Mouse (Mus musculus): ENCODE measurements around the gene Stxbp4. TPM values are rescaled to one million over a fixed set of nuclear protein-coding genes. Genes with fewer than 3 reads are reported as not detected.

The Stxbp4 gene
- polyA plus RNA-seq, 1 experiment from 2014 or later: 20.8 TPM

- H3K27ac ChIP-seq (replicated peaks): peak overlapping the region; percentile 92
- peak overlapping the region; percentile 50 for H3K4me2 ChIP-seq (replicated peaks)
- H3K9me3 ChIP-seq: no peaks in the 10 kb centered on the region
- peaks cover 26% of the 10 kb centered on the region for H3K4me1 ChIP-seq
- WGBS: under 1% methylated on average over 54 of the region's 54 CpGs
- peak overlapping the region; percentile 98 for H3K9ac ChIP-seq (replicated peaks)
- ATAC-seq (replicated peaks): peak; percentile 32
- H3K27me3 ChIP-seq: no peaks in the 10 kb centered on the region
- H3K4me3 ChIP-seq: peak overlapping the region; percentile 89
- peaks cover 14% of the 10 kb centered on the region for H3K36me3 ChIP-seq
Measured at GRCm38 (mm10) chr11:90638312-90638830, 487 bp upstream of the Stxbp4 start.

DNA sequence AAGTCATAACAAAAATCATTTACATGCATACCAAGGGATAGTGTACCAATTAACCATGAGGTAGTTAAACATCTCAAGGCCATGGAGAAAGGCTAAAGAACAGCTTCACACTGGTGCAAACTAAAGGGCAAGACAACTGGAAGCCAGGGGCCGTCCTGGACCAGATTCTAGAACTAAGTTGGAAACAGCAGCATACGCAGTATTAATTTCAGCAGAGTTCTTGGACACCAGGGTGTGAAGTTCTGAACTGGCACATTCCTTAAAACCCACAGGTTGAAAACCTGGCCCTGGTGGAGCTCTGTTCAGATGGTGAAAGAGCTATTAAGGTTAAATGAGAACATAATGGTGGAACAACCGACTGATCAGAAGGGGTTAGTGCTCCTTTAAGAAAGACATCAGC, 3.2 kb downstream of the Stxbp4 start:
- H3K4me3 ChIP-seq: no peak overlapping the region
- no peaks in the 10 kb centered on the region for H3K27me3 ChIP-seq
- WGBS: 83% methylated on average over 3 of the region's 3 CpGs
- H3K36me3 ChIP-seq: no peaks in the 10 kb centered on the region
- peaks cover 14% of the 10 kb centered on the region for H3K4me1 ChIP-seq
- ATAC-seq (replicated peaks): no peak
- no peak overlapping the region for H3K4me2 ChIP-seq (replicated peaks)
- H3K9me3 ChIP-seq: no peaks in the 10 kb centered on the region
- no peak overlapping the region for H3K27ac ChIP-seq (replicated peaks)
- no peak overlapping the region for H3K9ac ChIP-seq (replicated peaks)

DNA sequence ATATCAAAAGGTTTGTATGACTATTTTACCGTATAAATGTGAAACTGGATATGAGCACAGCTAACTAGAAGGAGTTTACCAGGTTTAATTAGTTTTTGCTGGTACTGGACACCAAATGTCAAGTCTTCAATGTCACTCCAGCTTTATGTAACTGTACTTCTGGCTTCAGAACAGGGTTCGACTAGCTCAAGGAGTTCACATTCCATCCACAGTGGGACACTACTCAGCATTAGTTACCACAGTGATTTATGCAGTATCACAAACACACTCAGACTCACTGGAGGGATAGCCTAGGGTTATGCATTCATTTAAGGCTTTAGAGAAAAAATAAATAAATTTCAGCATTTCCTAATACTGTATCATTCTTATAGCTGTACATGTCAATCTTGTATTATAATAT, 5.4 kb downstream of the Stxbp4 start:
- whole genome bisulfite sequencing: 84% methylated on average over 2 of the region's 2 CpGs
- no peak overlapping the region for H3K27ac ChIP-seq (replicated peaks)
- H3K9ac ChIP-seq (replicated peaks): no peak overlapping the region
- H3K36me3 ChIP-seq: no peaks in the 10 kb centered on the region
- no peak overlapping the region for H3K4me2 ChIP-seq (replicated peaks)
- ATAC-seq (replicated peaks): no peak
- peaks cover 8% of the 10 kb centered on the region for H3K4me1 ChIP-seq
- H3K9me3 ChIP-seq: no peaks in the 10 kb centered on the region
- no peak overlapping the region for H3K4me3 ChIP-seq
- H3K27me3 ChIP-seq: no peaks in the 10 kb centered on the region

DNA sequence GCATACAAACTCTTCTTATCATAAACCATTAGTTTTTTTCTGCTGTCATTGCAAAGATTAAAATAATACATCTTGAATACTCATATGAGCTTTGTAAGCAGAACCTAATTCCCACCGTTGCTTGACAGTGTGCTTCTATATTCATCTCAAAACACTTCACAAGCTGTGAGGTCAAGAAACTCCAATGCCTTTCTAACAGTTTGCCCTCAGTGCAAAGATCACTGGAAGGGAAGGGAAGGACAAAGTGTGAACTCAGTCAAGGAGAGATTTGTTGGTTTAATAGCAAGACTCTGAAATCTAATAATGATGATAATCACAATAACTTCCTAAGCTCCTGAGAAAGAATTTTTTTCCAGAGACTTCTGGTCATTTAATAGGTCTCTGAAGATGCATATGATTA, 10.1 kb downstream of the Stxbp4 start:
- ATAC-seq (replicated peaks): no peak
- 91% methylated on average over 1 of the region's 1 CpGs for WGBS
- no peak overlapping the region for H3K27ac ChIP-seq (replicated peaks)
- H3K4me2 ChIP-seq (replicated peaks): no peak overlapping the region
- H3K4me3 ChIP-seq: no peak overlapping the region
- H3K9me3 ChIP-seq: no peaks in the 10 kb centered on the region
- no peaks in the 10 kb centered on the region for H3K27me3 ChIP-seq
- no peak overlapping the region for H3K9ac ChIP-seq (replicated peaks)
- H3K36me3 ChIP-seq: no peaks in the 10 kb centered on the region
- no peaks in the 10 kb centered on the region for H3K4me1 ChIP-seq

- WGBS: 94% methylated on average over 1 of the region's 1 CpGs
- Histone ChIP-seq H3K4me3 (no peak overlapping the region), H3K4me2 (replicated peaks) (no peak overlapping the region), H3K9me3 (no peaks in the 10 kb centered on the region), H3K36me3 (0 out of 2 replicates have a peak, but pooled peaks cover 2% of the 10 kb centered on the region), H3K27ac (replicated peaks) (no peak overlapping the region), H3K27me3 (no peaks in the 10 kb centered on the region), H3K4me1 (no peaks in the 10 kb centered on the region), H3K9ac (replicated peaks) (no peak overlapping the region)
- no peak for ATAC-seq (replicated peaks)
Measured at GRCm38 (mm10) chr11:90625174-90625573, 12.7 kb downstream of the Stxbp4 start.

GRCm38 (mm10) chr11:90623477-90623876, 14.4 kb downstream of the Stxbp4 start:
- H3K27me3 ChIP-seq: no peaks in the 10 kb centered on the region
- H3K36me3 ChIP-seq: 0 out of 2 replicates have a peak, but pooled peaks cover 2% of the 10 kb centered on the region
- no peak overlapping the region for H3K9ac ChIP-seq (replicated peaks)
- no peaks in the 10 kb centered on the region for H3K4me1 ChIP-seq
- no peak overlapping the region for H3K4me2 ChIP-seq (replicated peaks)
- WGBS: 53% methylated on average over 6 of the region's 6 CpGs
- H3K4me3 ChIP-seq: no peak overlapping the region
- ATAC-seq (replicated peaks): no peak
- no peak overlapping the region for H3K27ac ChIP-seq (replicated peaks)
- no peaks in the 10 kb centered on the region for H3K9me3 ChIP-seq

- Histone ChIP-seq H3K9me3 (no peaks in the 10 kb centered on the region), H3K27ac (replicated peaks) (no peak overlapping the region), H3K4me3 (no peak overlapping the region), H3K4me1 (no peaks in the 10 kb centered on the region), H3K4me2 (replicated peaks) (no peak overlapping the region), H3K36me3 (0 out of 2 replicates have a peak, but pooled peaks cover 6% of the 10 kb centered on the region), H3K9ac (replicated peaks) (no peak overlapping the region), H3K27me3 (no peaks in the 10 kb centered on the region)
- ATAC-seq (replicated peaks): no peak
- 90% methylated on average over 7 of the region's 7 CpGs for WGBS
Measured at GRCm38 (mm10) chr11:90622500-90622899, 15.4 kb downstream of the Stxbp4 start.

DNA sequence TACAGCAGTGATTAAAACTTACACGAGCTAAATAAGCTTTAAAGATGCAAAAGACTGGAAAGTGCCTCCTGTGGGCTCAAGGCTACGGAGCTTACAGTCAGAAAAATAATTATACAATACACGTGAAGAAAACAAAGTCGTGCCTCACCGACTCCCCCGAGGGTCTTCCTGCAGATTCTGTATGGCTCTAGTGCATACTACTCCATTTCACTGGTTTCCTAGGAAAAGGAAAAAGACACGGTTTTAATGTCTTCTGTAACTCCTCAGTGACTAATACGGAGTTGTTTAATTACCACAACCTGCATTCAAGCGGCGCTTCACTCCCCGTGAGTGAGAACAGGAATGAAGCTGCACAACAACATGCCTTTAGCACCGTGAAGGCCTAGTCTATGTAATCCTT, 15.8 kb downstream of the Stxbp4 start:
- Histone ChIP-seq H3K9me3 (no peaks in the 10 kb centered on the region), H3K4me3 (no peak overlapping the region), H3K36me3 (0 out of 2 replicates have a peak, but pooled peaks cover 6% of the 10 kb centered on the region), H3K4me1 (no peaks in the 10 kb centered on the region), H3K27ac (replicated peaks) (no peak overlapping the region), H3K9ac (replicated peaks) (no peak overlapping the region), H3K4me2 (replicated peaks) (no peak overlapping the region), H3K27me3 (no peaks in the 10 kb centered on the region)
- ATAC-seq (replicated peaks): no peak
- 85% methylated on average over 12 of the region's 12 CpGs for WGBS

DNA sequence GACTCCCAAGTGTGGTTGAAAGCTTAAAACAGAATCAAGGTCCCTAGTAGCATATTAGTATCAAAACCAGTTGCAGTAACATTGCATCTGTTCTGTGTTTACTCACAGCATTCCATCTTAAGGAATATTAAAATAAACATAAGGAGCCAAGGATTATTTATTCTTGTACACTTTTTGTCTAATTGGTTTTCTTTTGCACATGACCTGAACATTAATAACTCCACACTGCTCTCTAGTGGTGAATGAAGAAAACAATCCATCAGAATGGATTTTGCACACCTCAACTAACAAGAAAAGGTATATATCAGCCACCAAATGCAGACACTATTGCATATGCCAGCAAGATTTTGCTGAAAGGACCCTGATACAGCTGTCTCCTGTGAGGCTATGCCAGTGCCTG, 21.5 kb downstream of the Stxbp4 start:
- no peak overlapping the region for H3K27ac ChIP-seq (replicated peaks)
- 0 out of 2 replicates have a peak, but pooled peaks cover 6% of the 10 kb centered on the region for H3K36me3 ChIP-seq
- no peaks in the 10 kb centered on the region for H3K4me1 ChIP-seq
- H3K4me3 ChIP-seq: no peak overlapping the region
- H3K9ac ChIP-seq (replicated peaks): no peak overlapping the region
- H3K27me3 ChIP-seq: no peaks in the 10 kb centered on the region
- no peaks in the 10 kb centered on the region for H3K9me3 ChIP-seq
- H3K4me2 ChIP-seq (replicated peaks): no peak overlapping the region
- ATAC-seq (replicated peaks): no peak

DNA sequence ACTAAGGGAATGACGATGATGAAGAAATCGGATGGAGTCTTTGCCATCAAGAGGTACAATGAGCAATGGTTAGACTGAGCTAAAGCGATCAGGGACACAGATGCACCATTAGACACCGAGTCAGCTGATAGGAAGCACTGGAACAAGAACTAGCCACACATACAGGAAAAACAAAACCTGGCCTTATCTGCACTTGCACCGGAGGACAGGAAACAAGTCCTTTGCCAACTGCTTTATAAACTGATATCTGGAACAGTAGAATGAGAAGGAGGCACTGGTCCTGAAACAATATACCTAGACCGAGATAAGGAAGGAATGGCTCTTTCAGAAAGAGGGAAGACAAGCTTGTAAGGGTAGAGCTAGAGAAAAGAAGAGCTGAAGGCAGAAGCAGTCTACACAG, 23.1 kb downstream of the Stxbp4 start:
- Histone ChIP-seq H3K27ac (replicated peaks) (no peak overlapping the region), H3K4me1 (no peaks in the 10 kb centered on the region), H3K9ac (replicated peaks) (no peak overlapping the region), H3K4me2 (replicated peaks) (no peak overlapping the region), H3K9me3 (no peaks in the 10 kb centered on the region), H3K27me3 (no peaks in the 10 kb centered on the region), H3K4me3 (no peak overlapping the region), H3K36me3 (0 out of 2 replicates have a peak, but pooled peaks cover 4% of the 10 kb centered on the region)
- WGBS: 90% methylated on average over 6 of the region's 6 CpGs
- no peak for ATAC-seq (replicated peaks)

GRCm38 (mm10) chr11:90612118-90612517, 25.8 kb downstream of the Stxbp4 start:
- Histone ChIP-seq H3K9ac (replicated peaks) (no peak overlapping the region), H3K9me3 (no peaks in the 10 kb centered on the region), H3K27me3 (no peaks in the 10 kb centered on the region), H3K4me2 (replicated peaks) (no peak overlapping the region), H3K36me3 (peaks cover under 1% of the 10 kb centered on the region; the same call in 1 of the 2 replicates), H3K27ac (replicated peaks) (no peak overlapping the region), H3K4me1 (no peaks in the 10 kb centered on the region), H3K4me3 (no peak overlapping the region)
- no peak for ATAC-seq (replicated peaks)

- H3K4me3 ChIP-seq: no peak overlapping the region
- ATAC-seq (replicated peaks): no peak
- WGBS: 96% methylated on average over 2 of the region's 2 CpGs
Measured at GRCm38 (mm10) chr11:90603066-90603465, 34.8 kb downstream of the Stxbp4 start.

GRCm38 (mm10) chr11:90595826-90596225, 42.1 kb downstream of the Stxbp4 start:
- H3K9ac ChIP-seq (replicated peaks): no peak overlapping the region
- ATAC-seq (replicated peaks): no peak
- WGBS: 100% methylated on average over 1 of the region's 1 CpGs
- H3K4me2 ChIP-seq (replicated peaks): no peak overlapping the region
- no peaks in the 10 kb centered on the region for H3K27me3 ChIP-seq
- no peak overlapping the region for H3K27ac ChIP-seq (replicated peaks)
- H3K36me3 ChIP-seq: peaks cover 18% of the 10 kb centered on the region
- H3K4me1 ChIP-seq: no peaks in the 10 kb centered on the region
- H3K4me3 ChIP-seq: no peak overlapping the region
- H3K9me3 ChIP-seq: no peaks in the 10 kb centered on the region

More at GRCm38 (mm10) chr11:90603066-90603465, 34.8 kb downstream of the Stxbp4 start:
- Histone ChIP-seq H3K36me3 (peaks cover 10% of the 10 kb centered on the region), H3K27ac (replicated peaks) (no peak overlapping the region), H3K4me2 (replicated peaks) (no peak overlapping the region), H3K27me3 (no peaks in the 10 kb centered on the region), H3K9me3 (no peaks in the 10 kb centered on the region), H3K9ac (replicated peaks) (no peak overlapping the region), H3K4me1 (no peaks in the 10 kb centered on the region)
